Mouse (Mus musculus): ENCODE results near the gene Tubb4b.

DNA sequence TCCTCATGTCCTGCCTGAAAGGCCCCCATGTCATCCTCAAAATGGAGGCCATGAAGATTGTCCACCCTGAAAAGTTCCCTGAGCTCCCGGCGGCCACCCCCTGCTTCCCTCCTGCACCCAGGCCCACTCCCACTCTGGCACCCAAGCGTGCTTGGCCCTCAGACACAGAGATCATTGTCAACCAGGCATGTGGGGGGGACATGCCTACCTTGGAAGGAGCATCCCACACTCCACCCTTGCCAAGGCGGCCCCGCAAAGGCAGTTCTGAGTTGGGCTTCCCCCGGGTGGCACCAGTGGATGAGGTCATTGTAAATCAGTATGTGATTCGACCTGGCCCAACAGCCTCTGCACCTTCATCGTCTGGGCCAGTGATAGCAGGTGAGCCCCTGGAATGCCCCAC lies 18.8 kb upstream of the Tubb4b start:
- no peak for TF ChIP-seq CTCF (IDR thresholded peaks at IDR 0.05; ENCODE audit: borderline replicate concordance, insufficient read depth, low read depth, low read length)
- TF ChIP-seq POLR2A (IDR thresholded peaks at IDR 0.05; ENCODE audit: borderline replicate concordance, insufficient read depth, low read length) = no peak

All from cerebellum, adult 2 months (tissue).